Mouse (Mus musculus): Measurements from ENCODE around the gene Slc6a19. TPM values are rescaled to one million over a fixed set of nuclear protein-coding genes. Genes with fewer than 3 reads are reported as not detected.

Gene Slc6a19
- polyA plus RNA-seq, 1 experiment from 2014 or later = 0.47 TPM

- Histone ChIP-seq H3K4me3 (ENCODE audit: low read depth, low read length) (no peak overlapping the region), H3K4me1 (replicated peaks; ENCODE audit: control insufficient read depth, insufficient read depth, low read length) (no peaks in the 10 kb centered on the region), H3K27me3 (replicated peaks; ENCODE audit: control insufficient read depth, insufficient read depth, low read length) (no peaks in the 10 kb centered on the region), H3K4me2 (0 out of 2 replicates have a peak overlapping the region, but pooled peaks have one; percentile 16), H3K36me3 (ENCODE audit: control insufficient read depth, insufficient read depth, low read length) (no peaks in the 10 kb centered on the region), H3K9ac (ENCODE audit: low read depth, low read length) (no peak overlapping the region), H3K27ac (ENCODE audit: low read depth, low read length) (no peak overlapping the region), H3K9me3 (ENCODE audit: control insufficient read depth, low read length) (no peaks in the 10 kb centered on the region)
- 32% methylated on average over 10 of the region's 10 CpGs for whole genome bisulfite sequencing
- ATAC-seq (replicated peaks; ENCODE audit: low FRiP score) (peak; percentile 73), DNase-seq (ENCODE audit: low spot score) (peak; percentile 60)
Observed at GRCm38 (mm10) chr13:73692249-73692868, 12.3 kb downstream of the Slc6a19 start.

- H3K27ac ChIP-seq (ENCODE audit: low read depth, low read length) = no peak overlapping the region
- ATAC-seq (replicated peaks; ENCODE audit: low FRiP score) (no peak), DNase-seq (ENCODE audit: low spot score) (no peak)
- WGBS = 70% methylated on average over 4 of the region's 4 CpGs
- no peaks in the 10 kb centered on the region for H3K36me3 ChIP-seq (ENCODE audit: control insufficient read depth, insufficient read depth, low read length)
- H3K9me3 ChIP-seq (ENCODE audit: control insufficient read depth, low read length) = no peaks in the 10 kb centered on the region
- no peaks in the 10 kb centered on the region for H3K27me3 ChIP-seq (replicated peaks; ENCODE audit: control insufficient read depth, insufficient read depth, low read length)
- H3K4me2 ChIP-seq = no peak overlapping the region
- no peaks in the 10 kb centered on the region for H3K4me1 ChIP-seq (replicated peaks; ENCODE audit: control insufficient read depth, insufficient read depth, low read length)
- no peak overlapping the region for H3K4me3 ChIP-seq (ENCODE audit: low read depth, low read length)
- H3K9ac ChIP-seq (ENCODE audit: low read depth, low read length) = no peak overlapping the region
Observed at GRCm38 (mm10) chr13:73688934-73689333, 15.7 kb downstream of the Slc6a19 start.

- H3K27ac ChIP-seq (ENCODE audit: low read depth, low read length) = no peak overlapping the region
- DNase-seq (ENCODE audit: low spot score) (no peak), ATAC-seq (replicated peaks; ENCODE audit: low FRiP score) (no peak)
- no peaks in the 10 kb centered on the region for H3K27me3 ChIP-seq (replicated peaks; ENCODE audit: control insufficient read depth, insufficient read depth, low read length)
- H3K36me3 ChIP-seq (ENCODE audit: control insufficient read depth, insufficient read depth, low read length) = no peaks in the 10 kb centered on the region
- no peak overlapping the region for H3K9ac ChIP-seq (ENCODE audit: low read depth, low read length)
- WGBS = 67% methylated on average over 3 of the region's 3 CpGs
- H3K4me3 ChIP-seq (ENCODE audit: low read depth, low read length) = no peak overlapping the region
- H3K4me1 ChIP-seq (replicated peaks; ENCODE audit: control insufficient read depth, insufficient read depth, low read length) = no peaks in the 10 kb centered on the region
- no peaks in the 10 kb centered on the region for H3K9me3 ChIP-seq (ENCODE audit: control insufficient read depth, low read length)
- no peak overlapping the region for H3K4me2 ChIP-seq
Observed at GRCm38 (mm10) chr13:73687601-73688000, 17.1 kb downstream of the Slc6a19 start.

- H3K27ac ChIP-seq (ENCODE audit: low read depth, low read length) = no peak overlapping the region
Observed at GRCm38 (mm10) chr13:73685502-73685901, 19.2 kb downstream of the Slc6a19 start.

GRCm38 (mm10) chr13:73684412-73684811 is 20.3 kb downstream of the Slc6a19 start:
- no peak overlapping the region for H3K9ac ChIP-seq (ENCODE audit: low read depth, low read length)
- H3K4me1 ChIP-seq (replicated peaks; ENCODE audit: control insufficient read depth, insufficient read depth, low read length) = no peaks in the 10 kb centered on the region
- H3K4me2 ChIP-seq = no peak overlapping the region
- 66% methylated on average over 1 of the region's 1 CpGs for WGBS
- H3K27me3 ChIP-seq (replicated peaks; ENCODE audit: control insufficient read depth, insufficient read depth, low read length) = no peaks in the 10 kb centered on the region
- H3K36me3 ChIP-seq (ENCODE audit: control insufficient read depth, insufficient read depth, low read length) = no peaks in the 10 kb centered on the region
- DNase-seq (ENCODE audit: low spot score) (no peak), ATAC-seq (replicated peaks; ENCODE audit: low FRiP score) (no peak)
- H3K9me3 ChIP-seq (ENCODE audit: control insufficient read depth, low read length) = no peaks in the 10 kb centered on the region
- no peak overlapping the region for H3K27ac ChIP-seq (ENCODE audit: low read depth, low read length)
- no peak overlapping the region for H3K4me3 ChIP-seq (ENCODE audit: low read depth, low read length)

More at GRCm38 (mm10) chr13:73685502-73685901, 19.2 kb downstream of the Slc6a19 start:
- ATAC-seq (replicated peaks; ENCODE audit: low FRiP score) (no peak), DNase-seq (ENCODE audit: low spot score) (no peak)
- H3K4me2 ChIP-seq = no peak overlapping the region
- no peaks in the 10 kb centered on the region for H3K9me3 ChIP-seq (ENCODE audit: control insufficient read depth, low read length)
- 78% methylated on average over 6 of the region's 6 CpGs for WGBS
- H3K36me3 ChIP-seq (ENCODE audit: control insufficient read depth, insufficient read depth, low read length) = no peaks in the 10 kb centered on the region
- no peak overlapping the region for H3K9ac ChIP-seq (ENCODE audit: low read depth, low read length)
- H3K27me3 ChIP-seq (replicated peaks; ENCODE audit: control insufficient read depth, insufficient read depth, low read length) = no peaks in the 10 kb centered on the region
- no peaks in the 10 kb centered on the region for H3K4me1 ChIP-seq (replicated peaks; ENCODE audit: control insufficient read depth, insufficient read depth, low read length)
- no peak overlapping the region for H3K4me3 ChIP-seq (ENCODE audit: low read depth, low read length)

GRCm38 (mm10) chr13:73683682-73684081 is 21.0 kb downstream of the Slc6a19 start:
- Histone ChIP-seq H3K27ac (ENCODE audit: low read depth, low read length) (no peak overlapping the region), H3K9me3 (ENCODE audit: control insufficient read depth, low read length) (no peaks in the 10 kb centered on the region), H3K36me3 (ENCODE audit: control insufficient read depth, insufficient read depth, low read length) (no peaks in the 10 kb centered on the region), H3K4me1 (replicated peaks; ENCODE audit: control insufficient read depth, insufficient read depth, low read length) (no peaks in the 10 kb centered on the region), H3K27me3 (replicated peaks; ENCODE audit: control insufficient read depth, insufficient read depth, low read length) (no peaks in the 10 kb centered on the region), H3K4me2 (no peak overlapping the region), H3K4me3 (ENCODE audit: low read depth, low read length) (no peak overlapping the region), H3K9ac (ENCODE audit: low read depth, low read length) (no peak overlapping the region)
- no peak for ATAC-seq (replicated peaks; ENCODE audit: low FRiP score)
- DNase-seq (ENCODE audit: low spot score) = no peak
- 84% methylated on average over 11 of the region's 11 CpGs for WGBS

- WGBS = 84% methylated on average over 2 of the region's 2 CpGs
- DNase-seq (ENCODE audit: low spot score) (no peak), ATAC-seq (replicated peaks; ENCODE audit: low FRiP score) (no peak)
- no peak overlapping the region for H3K9ac ChIP-seq (ENCODE audit: low read depth, low read length)
- H3K27ac ChIP-seq (ENCODE audit: low read depth, low read length) = no peak overlapping the region
- H3K4me1 ChIP-seq (replicated peaks; ENCODE audit: control insufficient read depth, insufficient read depth, low read length) = no peaks in the 10 kb centered on the region
- H3K9me3 ChIP-seq (ENCODE audit: control insufficient read depth, low read length) = no peaks in the 10 kb centered on the region
- no peak overlapping the region for H3K4me3 ChIP-seq (ENCODE audit: low read depth, low read length)
- H3K27me3 ChIP-seq (replicated peaks; ENCODE audit: control insufficient read depth, insufficient read depth, low read length) = no peaks in the 10 kb centered on the region
- H3K36me3 ChIP-seq (ENCODE audit: control insufficient read depth, insufficient read depth, low read length) = no peaks in the 10 kb centered on the region
- no peak overlapping the region for H3K4me2 ChIP-seq
Observed at GRCm38 (mm10) chr13:73682226-73682625, 22.4 kb downstream of the Slc6a19 start.

GRCm38 (mm10) chr13:73680394-73680793 is 24.3 kb downstream of the Slc6a19 start:
- peak; percentile 66 for ATAC-seq (replicated peaks; ENCODE audit: low FRiP score)
- Histone ChIP-seq H3K4me2 (no peak overlapping the region), H3K9me3 (ENCODE audit: control insufficient read depth, low read length) (no peaks in the 10 kb centered on the region), H3K27me3 (replicated peaks; ENCODE audit: control insufficient read depth, insufficient read depth, low read length) (no peaks in the 10 kb centered on the region), H3K4me3 (ENCODE audit: low read depth, low read length) (no peak overlapping the region), H3K27ac (ENCODE audit: low read depth, low read length) (peak overlapping the region; percentile 64), H3K4me1 (replicated peaks; ENCODE audit: control insufficient read depth, insufficient read depth, low read length) (no peaks in the 10 kb centered on the region), H3K36me3 (ENCODE audit: control insufficient read depth, insufficient read depth, low read length) (no peaks in the 10 kb centered on the region), H3K9ac (ENCODE audit: low read depth, low read length) (no peak overlapping the region)
- WGBS = 10% methylated on average over 1 of the region's 1 CpGs
- no peak for DNase-seq (ENCODE audit: low spot score)

GRCm38 (mm10) chr13:73679311-73679710 is 25.4 kb downstream of the Slc6a19 start:
- no peak overlapping the region for H3K4me2 ChIP-seq
- no peak overlapping the region for H3K9ac ChIP-seq (ENCODE audit: low read depth, low read length)
- no peak overlapping the region for H3K27ac ChIP-seq (ENCODE audit: low read depth, low read length)
- H3K27me3 ChIP-seq (replicated peaks; ENCODE audit: control insufficient read depth, insufficient read depth, low read length) = no peaks in the 10 kb centered on the region
- no peaks in the 10 kb centered on the region for H3K36me3 ChIP-seq (ENCODE audit: control insufficient read depth, insufficient read depth, low read length)
- ATAC-seq (replicated peaks; ENCODE audit: low FRiP score) = no peak
- no peaks in the 10 kb centered on the region for H3K9me3 ChIP-seq (ENCODE audit: control insufficient read depth, low read length)
- no peaks in the 10 kb centered on the region for H3K4me1 ChIP-seq (replicated peaks; ENCODE audit: control insufficient read depth, insufficient read depth, low read length)
- no peak for DNase-seq (ENCODE audit: low spot score)
- 54% methylated on average over 2 of the region's 2 CpGs for WGBS
- no peak overlapping the region for H3K4me3 ChIP-seq (ENCODE audit: low read depth, low read length)
